Mouse (Mus musculus) layer of hippocampus, postnatal 14 days (tissue): ENCODE measurements around the gene Cops2. TPM values are rescaled to one million over a fixed set of nuclear protein-coding genes. Genes with fewer than 3 reads are reported as not detected.

Source experiments
- DNase-seq, 2 experiments: peaks; one replicate each; pipeline ENCODE4 v3.0.0; 2021 to 2022; ENCODE audit warnings: low spot score in 2 of 2, mixed read lengths in 1 of 2
- long read RNA-seq, 2 experiments: library from polyadenylated mRNA; stranded (forward); transcript quantifications; one replicate each; pipeline ENCODE4 v2.0.0; 2021
- total RNA-seq, 2 experiments: library from RNA; stranded (reverse); gene quantifications; 2 replicates each; pipeline ENCODE4 v1.2.3; 2021

Gene Cops2
- total RNA-seq: 100 to 1,000 TPM; 110 to 116 TPM
- long read RNA-seq, experiment 1, transcript Cops2-203 (13 exons, 3,392 nt): minor isoform, 25 of 86 reads
- long read RNA-seq, experiment 1, transcript Cops2-201 (13 exons, 2,073 nt): major isoform, 58 of 86 reads
- long read RNA-seq, experiment 1, partial matches to known transcripts: 1 of 86 reads
- long read RNA-seq, experiment 1, other reads (novel, unspliced or antisense): 2 of 86 reads
- long read RNA-seq, experiment 2, transcript Cops2-201 (13 exons, 2,073 nt): major isoform, 56 of 92 reads
- long read RNA-seq, experiment 2, transcript Cops2-203 (13 exons, 3,392 nt): minor isoform, 26 of 92 reads
- long read RNA-seq, experiment 2, partial matches to known transcripts: 5 of 92 reads
- long read RNA-seq, experiment 2, other reads (novel, unspliced or antisense): 5 of 92 reads

- DNase-seq: peak; percentile 93 to 97
Measured at GRCm38 (mm10) chr2:125858521-125859280, at the start of gene Cops2, which contains the start of gene Galk2. TSS of gene Cops2 (minus strand) at chr2:125859139. TSS of gene Galk2 (plus strand) at chr2:125859109.

- DNase-seq: no peak
Measured at GRCm38 (mm10) chr2:125907580-125908255, 48.8 kb upstream of the Cops2 start.

- DNase-seq: no peak
Measured at GRCm38 (mm10) chr2:125906407-125907066, 47.6 kb upstream of the Cops2 start.

GRCm38 (mm10) chr2:125901426-125901825 lies 42.5 kb upstream of the Cops2 start:
- no peak for DNase-seq

- DNase-seq: no peak
Measured at GRCm38 (mm10) chr2:125900797-125901410, 42.0 kb upstream of the Cops2 start.

GRCm38 (mm10) chr2:125896355-125896754 lies 37.4 kb upstream of the Cops2 start:
- no peak for DNase-seq

- no peak for DNase-seq
Measured at GRCm38 (mm10) chr2:125895099-125895498, 36.2 kb upstream of the Cops2 start.

- peak in 1 of 2 experiments; percentile 35 for DNase-seq
Measured at GRCm38 (mm10) chr2:125893096-125893495, 34.2 kb upstream of the Cops2 start.

GRCm38 (mm10) chr2:125885891-125886576 lies 27.1 kb upstream of the Cops2 start:
- DNase-seq: peak in 1 of 2 experiments; percentile 18

GRCm38 (mm10) chr2:125870159-125870558 lies 11.2 kb upstream of the Cops2 start:
- no peak for DNase-seq

- no peak for DNase-seq
Measured at GRCm38 (mm10) chr2:125868301-125868700, 9.4 kb upstream of the Cops2 start.

GRCm38 (mm10) chr2:125866058-125866740 lies 7.3 kb upstream of the Cops2 start:
- DNase-seq: peak; percentile 29 to 32

GRCm38 (mm10) chr2:125865585-125865984 lies 6.6 kb upstream of the Cops2 start:
- no peak for DNase-seq

- DNase-seq: no peak
Measured at GRCm38 (mm10) chr2:125864551-125864950, 5.6 kb upstream of the Cops2 start.

GRCm38 (mm10) chr2:125863799-125864198 lies 4.9 kb upstream of the Cops2 start:
- no peak for DNase-seq

GRCm38 (mm10) chr2:125857707-125858106 lies 1.2 kb downstream of the Cops2 start:
- no peak for DNase-seq

- no peak for DNase-seq
Measured at GRCm38 (mm10) chr2:125851237-125851636, 7.7 kb downstream of the Cops2 start.

GRCm38 (mm10) chr2:125838708-125839284 lies 20.1 kb downstream of the Cops2 start:
- no peak for DNase-seq

- DNase-seq: no peak
Measured at GRCm38 (mm10) chr2:125838091-125838490, 20.8 kb downstream of the Cops2 start.
